Mouse (Mus musculus) ES-Bruce4 (cell line): ENCODE data around the gene Nisch.

Source experiments
- CTCF ChIP-seq: IDR thresholded peaks from one replicate; pipeline ENCODE4 v1.8.1; 2011; ENCODE audit warnings: low read depth, low read length
- EP300 ChIP-seq: IDR thresholded peaks from 2 replicates; pipeline ENCODE4 v1.6.1; 2011; ENCODE audit warnings: low read depth, low read length; ENCODE audit not compliant: insufficient read depth

DNA sequence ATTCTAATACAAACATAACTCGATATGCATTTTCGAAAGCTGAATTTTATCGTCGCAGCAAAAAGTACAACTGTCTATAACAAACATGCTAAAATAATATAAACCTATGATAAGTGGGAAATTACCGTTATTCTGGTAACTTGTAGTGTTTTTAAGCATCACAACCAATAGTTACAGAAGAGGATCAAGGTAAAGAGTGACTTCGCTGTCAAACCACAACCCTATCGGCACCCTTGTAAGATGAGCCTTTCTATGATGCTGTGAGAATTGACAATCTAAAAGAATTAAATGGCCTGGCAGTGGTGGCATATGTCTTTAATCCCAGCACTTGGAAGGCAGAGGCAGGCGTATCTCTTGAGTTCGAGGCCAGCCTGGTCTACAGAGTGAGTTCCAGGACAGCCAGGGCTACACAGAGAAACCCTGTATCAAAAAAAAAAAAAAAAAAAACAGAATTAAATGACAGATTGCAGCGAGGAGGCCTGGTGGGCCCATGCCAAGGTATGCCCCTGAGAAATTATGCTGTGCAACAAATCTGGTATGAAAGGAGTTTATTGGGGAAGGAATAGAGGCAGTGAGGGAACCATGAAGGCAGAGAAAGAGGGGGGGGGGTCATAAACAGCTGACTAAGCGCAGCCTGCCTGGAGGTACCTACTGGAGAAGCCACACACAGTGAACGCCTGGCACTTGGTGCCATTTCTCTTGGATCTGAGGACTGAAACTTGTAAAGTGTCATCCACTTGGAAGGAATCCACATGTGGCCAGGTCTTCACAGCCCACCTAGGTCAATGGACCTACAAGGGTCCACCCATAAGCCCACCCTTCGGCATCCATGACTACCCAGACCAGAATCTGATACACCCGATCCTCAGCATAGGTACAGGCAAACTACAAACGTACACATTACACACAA is 87.2 kb downstream of the Nisch start:
- TF ChIP-seq CTCF, result no peak
- TF ChIP-seq EP300, result no peak
